Mouse (Mus musculus): ENCODE data around the gene Tenm2. TPM values are rescaled to one million over a fixed set of nuclear protein-coding genes. Genes with fewer than 3 reads are reported as not detected.

Tenm2 gene
- polyA plus RNA-seq, 1 experiment from 2014 or later, result 18.3 TPM

GRCm38 (mm10) chr11:36045681-36046276, 1190.0 kb downstream of the Tenm2 start:
- Histone ChIP-seq H3K27ac (replicated peaks) (0 out of 2 replicates have a peak overlapping the region, but pooled peaks have one; percentile 46), H3K4me1 (peaks cover 18% of the 10 kb centered on the region), H3K4me3 (peak overlapping the region; percentile 42), H3K9ac (replicated peaks) (peak overlapping the region; percentile 51; the same call in 1 of the 2 replicates), H3K9me3 (no peaks in the 10 kb centered on the region), H3K4me2 (replicated peaks) (peak overlapping the region; percentile 54), H3K36me3 (peaks cover 13% of the 10 kb centered on the region; the same call in 1 of the 2 replicates), H3K27me3 (peaks cover 21% of the 10 kb centered on the region)
- 2% methylated on average over 13 of the region's 13 CpGs for WGBS
- ATAC-seq (ENCODE audit: low FRiP score, low read depth), result peak; percentile 66

DNA sequence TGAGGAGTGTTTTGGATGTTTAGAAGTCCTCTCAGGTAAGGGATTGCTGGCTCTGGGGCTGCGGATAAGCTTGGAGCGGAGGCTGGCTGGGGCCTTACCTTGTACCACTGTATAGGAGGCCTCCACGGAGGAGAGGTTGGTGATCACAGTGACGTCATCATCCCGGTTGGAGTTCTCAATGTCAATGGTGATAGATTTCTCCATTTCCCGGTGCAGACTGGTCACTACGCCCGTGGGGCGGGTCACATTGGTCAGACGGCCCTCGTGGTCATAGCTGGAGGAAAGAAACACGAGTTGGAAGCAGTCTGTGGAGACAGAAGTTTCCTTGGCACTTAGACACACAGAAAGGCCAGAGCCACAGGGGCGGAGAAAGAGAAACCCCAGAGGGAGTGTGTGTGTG, 1194.4 kb downstream of the Tenm2 start:
- no peak for ATAC-seq (ENCODE audit: low FRiP score, low read depth)
- Histone ChIP-seq H3K4me1 (peaks cover 17% of the 10 kb centered on the region), H3K9ac (replicated peaks) (no peak overlapping the region), H3K27ac (replicated peaks) (no peak overlapping the region), H3K4me2 (replicated peaks) (no peak overlapping the region), H3K4me3 (no peak overlapping the region), H3K36me3 (peaks cover 17% of the 10 kb centered on the region; the same call in 1 of the 2 replicates), H3K27me3 (peaks cover 12% of the 10 kb centered on the region), H3K9me3 (no peaks in the 10 kb centered on the region)
- 88% methylated on average over 13 of the region's 13 CpGs for WGBS

DNA sequence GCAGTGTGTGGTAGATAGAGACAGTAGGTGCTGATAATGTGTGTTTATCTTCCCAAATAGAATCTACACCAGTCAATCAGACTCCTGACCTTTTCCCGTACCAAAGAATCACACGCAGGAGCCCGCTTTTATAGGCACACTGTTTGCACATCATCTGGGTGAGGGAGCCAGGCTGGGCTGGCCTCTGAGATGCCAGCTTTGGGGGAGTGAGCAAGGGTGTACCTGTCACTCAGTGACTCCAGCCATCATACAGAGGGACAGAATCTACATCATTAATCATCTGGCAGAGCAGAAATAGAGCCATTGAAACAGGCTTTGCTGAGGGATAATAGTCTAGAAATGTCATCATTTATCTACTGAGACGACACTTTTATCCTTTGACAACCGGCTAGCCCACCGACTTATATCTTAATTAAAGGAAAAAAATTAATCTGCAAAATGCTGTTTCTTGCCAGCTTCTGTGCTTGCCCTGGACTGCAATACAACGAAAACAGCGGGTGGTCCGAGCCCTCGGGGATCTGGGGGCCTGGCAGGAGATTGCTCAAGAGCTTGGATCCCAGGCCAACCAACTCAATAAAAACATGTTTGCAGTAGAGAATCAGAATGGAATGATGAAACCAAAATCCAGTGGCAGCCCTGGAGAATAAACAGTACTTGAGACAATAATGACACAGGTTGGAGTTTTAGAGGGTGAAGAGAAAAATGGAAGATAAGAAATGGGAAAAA, 1195.1 kb downstream of the Tenm2 start:
- Histone ChIP-seq H3K9ac (replicated peaks) (no peak overlapping the region), H3K4me3 (no peak overlapping the region), H3K36me3 (peaks cover 24% of the 10 kb centered on the region; the same call in 1 of the 2 replicates), H3K4me1 (peaks cover 14% of the 10 kb centered on the region), H3K27me3 (peaks cover 12% of the 10 kb centered on the region), H3K4me2 (replicated peaks) (no peak overlapping the region), H3K9me3 (no peaks in the 10 kb centered on the region), H3K27ac (replicated peaks) (no peak overlapping the region)
- WGBS, result 66% methylated on average over 10 of the region's 10 CpGs
- no peak for ATAC-seq (ENCODE audit: low FRiP score, low read depth)

- H3K9ac ChIP-seq (replicated peaks), result no peak overlapping the region
- peaks cover 25% of the 10 kb centered on the region; the same call in 1 of the 2 replicates for H3K36me3 ChIP-seq
- H3K4me1 ChIP-seq, result peaks cover 14% of the 10 kb centered on the region
- H3K9me3 ChIP-seq, result no peaks in the 10 kb centered on the region
- H3K4me3 ChIP-seq, result no peak overlapping the region
- H3K27ac ChIP-seq (replicated peaks), result no peak overlapping the region
- no peak for ATAC-seq (ENCODE audit: low FRiP score, low read depth)
- 79% methylated on average over 10 of the region's 10 CpGs for WGBS
- H3K27me3 ChIP-seq, result peaks cover 12% of the 10 kb centered on the region
- H3K4me2 ChIP-seq (replicated peaks), result no peak overlapping the region
Observed at GRCm38 (mm10) chr11:36039825-36040224, 1195.9 kb downstream of the Tenm2 start.

- no peak for ATAC-seq (ENCODE audit: low FRiP score, low read depth)
- Histone ChIP-seq H3K4me1 (peaks cover 14% of the 10 kb centered on the region), H3K4me3 (no peak overlapping the region), H3K27me3 (no peaks in the 10 kb centered on the region), H3K9ac (replicated peaks) (no peak overlapping the region), H3K9me3 (no peaks in the 10 kb centered on the region), H3K27ac (replicated peaks) (no peak overlapping the region), H3K36me3 (peaks cover 25% of the 10 kb centered on the region; the same call in 1 of the 2 replicates), H3K4me2 (replicated peaks) (no peak overlapping the region)
- WGBS, result 61% methylated on average over 3 of the region's 3 CpGs
Observed at GRCm38 (mm10) chr11:36038386-36038785, 1197.4 kb downstream of the Tenm2 start.

DNA sequence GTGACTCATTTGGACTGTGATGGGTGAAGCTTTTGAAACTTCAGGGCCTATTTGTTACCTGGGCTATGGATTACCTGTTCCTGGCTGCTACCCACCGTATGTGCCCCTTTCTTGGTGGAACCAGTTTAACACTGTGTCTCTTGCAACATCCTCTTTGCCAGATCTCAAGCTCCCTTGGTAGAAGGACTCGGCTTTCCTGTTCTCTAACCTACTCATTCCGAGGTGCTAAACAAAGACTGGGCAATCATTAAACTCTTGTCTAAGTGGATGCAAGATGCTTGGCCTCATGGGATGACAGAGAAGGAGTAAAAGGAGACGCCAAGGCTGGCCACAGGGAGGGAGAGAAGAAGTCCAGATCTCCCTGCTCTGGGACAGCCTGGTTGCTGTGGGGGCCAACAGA, 1198.5 kb downstream of the Tenm2 start:
- H3K4me1 ChIP-seq, result peaks cover 14% of the 10 kb centered on the region
- H3K36me3 ChIP-seq, result peaks cover 25% of the 10 kb centered on the region; the same call in 1 of the 2 replicates
- no peak for ATAC-seq (ENCODE audit: low FRiP score, low read depth)
- no peak overlapping the region for H3K4me2 ChIP-seq (replicated peaks)
- H3K27me3 ChIP-seq, result no peaks in the 10 kb centered on the region
- no peak overlapping the region for H3K9ac ChIP-seq (replicated peaks)
- no peak overlapping the region for H3K4me3 ChIP-seq
- WGBS, result 74% methylated on average over 4 of the region's 4 CpGs
- no peak overlapping the region for H3K27ac ChIP-seq (replicated peaks)
- H3K9me3 ChIP-seq, result no peaks in the 10 kb centered on the region

GRCm38 (mm10) chr11:36036061-36036695, 1199.6 kb downstream of the Tenm2 start:
- 52% methylated on average over 7 of the region's 7 CpGs for WGBS

GRCm38 (mm10) chr11:36031751-36032150, 1204.0 kb downstream of the Tenm2 start:
- Histone ChIP-seq H3K4me1 (peaks cover 11% of the 10 kb centered on the region), H3K27ac (replicated peaks) (no peak overlapping the region), H3K9ac (replicated peaks) (no peak overlapping the region), H3K36me3 (peaks cover 17% of the 10 kb centered on the region), H3K9me3 (peaks cover 5% of the 10 kb centered on the region; the same call in 1 of the 2 replicates), H3K4me2 (replicated peaks) (no peak overlapping the region), H3K4me3 (no peak overlapping the region), H3K27me3 (no peaks in the 10 kb centered on the region)
- ATAC-seq (ENCODE audit: low FRiP score, low read depth), result no peak
- 36% methylated on average over 9 of the region's 9 CpGs for WGBS

More at GRCm38 (mm10) chr11:36036061-36036695, 1199.6 kb downstream of the Tenm2 start:
- H3K27ac ChIP-seq (replicated peaks), result no peak overlapping the region
- H3K4me3 ChIP-seq, result no peak overlapping the region
- peaks cover 19% of the 10 kb centered on the region for H3K4me1 ChIP-seq
- H3K36me3 ChIP-seq, result peaks cover 22% of the 10 kb centered on the region; the same call in 1 of the 2 replicates
- H3K9ac ChIP-seq (replicated peaks), result no peak overlapping the region
- no peak overlapping the region for H3K4me2 ChIP-seq (replicated peaks)
- ATAC-seq (ENCODE audit: low FRiP score, low read depth), result no peak
- no peaks in the 10 kb centered on the region for H3K27me3 ChIP-seq
- H3K9me3 ChIP-seq, result no peaks in the 10 kb centered on the region

- no peak overlapping the region for H3K4me3 ChIP-seq
- no peak for ATAC-seq (ENCODE audit: low FRiP score, low read depth)
- H3K4me1 ChIP-seq, result no peaks in the 10 kb centered on the region
- 71% methylated on average over 3 of the region's 3 CpGs for WGBS
- H3K4me2 ChIP-seq (replicated peaks), result no peak overlapping the region
- H3K27me3 ChIP-seq, result no peaks in the 10 kb centered on the region
- H3K27ac ChIP-seq (replicated peaks), result no peak overlapping the region
- H3K9me3 ChIP-seq, result no peaks in the 10 kb centered on the region
- peaks cover 29% of the 10 kb centered on the region for H3K36me3 ChIP-seq
- H3K9ac ChIP-seq (replicated peaks), result no peak overlapping the region
Observed at GRCm38 (mm10) chr11:36020009-36020408, 1215.8 kb downstream of the Tenm2 start.

DNA sequence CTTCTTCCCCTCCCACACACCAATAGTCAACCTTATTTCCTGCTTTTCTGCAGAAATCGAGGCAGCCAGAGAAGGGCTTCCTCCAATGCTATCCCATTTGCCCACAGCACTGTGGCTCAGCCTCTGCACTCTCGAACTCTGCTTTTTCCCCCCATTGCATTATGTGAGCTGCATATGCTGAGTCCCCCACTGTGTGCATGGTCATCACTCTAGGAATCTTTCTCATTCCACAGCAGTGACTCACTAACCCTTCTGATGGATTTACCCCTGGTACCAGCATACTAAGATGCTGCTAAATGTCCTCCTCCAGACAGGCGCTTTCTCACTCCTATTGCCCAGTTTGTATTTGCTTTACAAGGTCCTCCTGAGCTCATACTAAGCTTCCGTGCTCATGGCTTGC, 1222.6 kb downstream of the Tenm2 start:
- Histone ChIP-seq H3K27me3 (no peaks in the 10 kb centered on the region; the same call in 1 of the 2 replicates), H3K4me3 (no peak overlapping the region), H3K9me3 (no peaks in the 10 kb centered on the region), H3K4me2 (replicated peaks) (no peak overlapping the region), H3K27ac (replicated peaks) (no peak overlapping the region), H3K9ac (replicated peaks) (no peak overlapping the region), H3K4me1 (no peaks in the 10 kb centered on the region), H3K36me3 (peaks cover 11% of the 10 kb centered on the region)
- 85% methylated on average over 4 of the region's 4 CpGs for WGBS
- no peak for ATAC-seq (ENCODE audit: low FRiP score, low read depth)

DNA sequence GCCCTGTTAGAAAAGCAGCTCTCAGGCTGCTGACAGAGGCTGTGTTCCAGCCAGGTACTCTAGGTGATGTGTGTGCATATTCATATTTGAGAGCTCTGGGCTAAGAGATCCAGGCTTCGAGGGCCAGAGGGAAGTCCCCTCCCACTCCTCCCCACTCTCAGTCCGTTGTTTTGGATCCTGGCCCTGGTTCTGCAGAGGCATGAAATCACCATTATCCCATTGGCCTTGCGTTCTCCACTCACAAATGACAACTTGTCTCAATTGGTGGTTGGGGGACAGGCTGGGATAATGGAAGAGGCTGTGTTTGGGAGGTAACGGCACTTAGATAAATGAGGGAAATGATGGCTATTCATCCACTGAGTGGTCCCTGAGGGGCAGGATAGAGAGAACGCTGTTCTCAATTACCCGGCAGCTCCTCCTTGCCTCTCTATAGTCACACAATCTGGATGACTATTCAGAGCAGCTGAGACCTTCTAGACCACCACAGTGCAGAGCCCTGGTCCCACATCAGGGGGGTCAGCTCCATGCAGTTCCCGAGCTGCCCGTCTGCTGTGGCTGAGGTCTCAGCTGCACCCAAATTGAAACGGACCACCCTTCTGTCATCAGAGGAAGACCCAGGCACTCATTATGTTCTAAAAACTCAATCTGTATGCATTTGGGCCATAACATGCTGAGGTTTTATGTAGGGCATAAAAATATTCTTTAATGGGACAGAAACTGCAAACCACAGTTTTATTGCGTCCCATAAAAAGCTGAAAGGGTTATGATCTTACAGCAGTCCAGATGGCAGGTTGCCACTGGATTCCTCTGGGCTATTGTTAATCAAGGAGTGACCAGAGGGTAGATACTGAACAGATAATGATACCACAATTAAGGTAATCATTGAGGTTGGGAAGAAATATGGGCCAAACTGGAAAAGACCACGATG, 1226.2 kb downstream of the Tenm2 start:
- no peaks in the 10 kb centered on the region for H3K4me1 ChIP-seq
- peaks cover 13% of the 10 kb centered on the region for H3K36me3 ChIP-seq
- H3K9me3 ChIP-seq, result no peaks in the 10 kb centered on the region
- H3K27me3 ChIP-seq, result peaks cover 3% of the 10 kb centered on the region
- H3K27ac ChIP-seq (replicated peaks), result no peak overlapping the region; the same call in 1 of the 2 replicates
- H3K4me2 ChIP-seq (replicated peaks), result no peak overlapping the region
- peak; percentile 52; the same call in 1 of the 2 replicates for ATAC-seq (ENCODE audit: low FRiP score, low read depth)
- H3K9ac ChIP-seq (replicated peaks), result no peak overlapping the region
- WGBS, result 66% methylated on average over 11 of the region's 11 CpGs
- H3K4me3 ChIP-seq, result no peak overlapping the region
